Mouse (Mus musculus) embryonic facial prominence, embryonic 11.5 days (tissue): ENCODE measurements at regions not wholly inside any gene's neighbourhood (a gene's known extent, or its start where the extent isn't known, plus 50 kb on each side); places are given as distances from the start of the nearest gene placed in this dataset.
"Not testable (repeated sequence)": the region's sequence is repeated elsewhere in the genome, so short reads cannot be mapped to it uniquely, and the experiment has no call there.

ENCODE experiments used
- ATAC-seq: fragments of 200-750 bp; cut with Nextera tagmentation; replicated peaks from 2 replicates; pipeline ENCODE4 v1.8.0; 2017; ENCODE audit warnings: low read depth; ENCODE audit not compliant: insufficient number of reproducible peaks, low FRiP score, low TSS enrichment
- DNase-seq: peaks from one replicate; pipeline ENCODE4 v3.0.0-alpha.2; 2015; ENCODE audit warnings: low spot score
- H3K27ac ChIP-seq: fragments of 300-500 bp; sonication (generic); replicated peaks from 2 replicates; pipeline ENCODE4 v1.5.1; 2014; ENCODE audit warnings: mild to moderate bottlenecking, low read depth, low read length, control low read depth
- H3K27me3 ChIP-seq: fragments of 300-500 bp; sonication (generic); 2 replicates; pipeline ENCODE4 v1.6.1; 2014; ENCODE audit warnings: mild to moderate bottlenecking, low read length, moderate library complexity, mixed read lengths; ENCODE audit not compliant: control insufficient read depth, insufficient read depth
- H3K36me3 ChIP-seq: fragments of 300-500 bp; sonication (generic); replicated peaks from 2 replicates; pipeline ENCODE4 v1.6.1; 2014; ENCODE audit warnings: low read depth, mild to moderate bottlenecking, low read length, moderate library complexity, mixed read lengths; ENCODE audit not compliant: control insufficient read depth, insufficient read depth
- H3K4me1 ChIP-seq: fragments of 300-500 bp; sonication (generic); 2 replicates; pipeline ENCODE4 v1.6.1; 2014; ENCODE audit warnings: low read length, mixed read lengths; ENCODE audit not compliant: control insufficient read depth, insufficient read depth
- H3K4me2 ChIP-seq: fragments of 300-500 bp; sonication (generic); 2 replicates; pipeline ENCODE4 v1.6.1; 2014; ENCODE audit warnings: low read depth, mild to moderate bottlenecking, control low read depth, low read length, moderate library complexity
- H3K4me3 ChIP-seq: fragments of 300-500 bp; sonication (generic); 2 replicates; pipeline ENCODE4 v1.5.1; 2014; ENCODE audit warnings: low read depth, low read length, control low read depth
- H3K9ac ChIP-seq: fragments of 300-500 bp; sonication (generic); replicated peaks from 2 replicates; pipeline ENCODE4 v1.6.1; 2014; ENCODE audit warnings: mild to moderate bottlenecking, control low read depth, low read length
- H3K9me3 ChIP-seq: fragments of 300-500 bp; sonication (generic); replicated peaks from 2 replicates; pipeline ENCODE4 v1.6.1; 2016; ENCODE audit warnings: mild to moderate bottlenecking, low read length, inconsistent platforms, mixed read lengths; ENCODE audit not compliant: control insufficient read depth
- WGBS: fragments of 180-500 bp; shearing (Covaris S2); extraction: QIAGEN DNeasy Blood & Tissue Kit; methylation state at CpG from one replicate; pipeline ENCODE4 v1.1.7; 2014; 5-methylcytosine and 5-hydroxymethylcytosine counted together

DNA sequence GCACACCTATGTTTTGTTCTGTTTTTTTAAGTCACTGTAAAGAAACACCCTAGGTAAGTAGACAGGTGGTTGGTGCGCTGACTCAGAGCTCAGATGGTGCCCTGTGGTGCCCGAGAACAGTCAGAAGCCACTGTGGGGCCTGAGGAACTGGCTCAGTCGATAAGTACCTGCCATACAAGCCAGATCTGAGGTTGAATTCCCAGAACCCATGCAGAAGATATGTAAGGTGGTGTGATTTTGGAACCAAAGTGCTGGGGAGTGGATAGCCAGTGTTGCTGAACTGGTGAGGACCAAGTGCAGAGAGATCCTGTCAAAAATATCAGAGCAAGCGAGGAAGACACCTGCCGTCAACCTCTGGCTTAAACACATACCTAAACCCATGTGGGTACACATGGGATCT is 65.4 kb downstream of the Chst1 start:
- 79% methylated on average over 5 of the region's 5 CpGs for WGBS
- Histone ChIP-seq H3K4me3 (no peak overlapping the region), H3K27me3 (no peaks in the 10 kb centered on the region), H3K4me1 (no peaks in the 10 kb centered on the region), H3K4me2 (no peak overlapping the region), H3K9ac (no peak overlapping the region), H3K36me3 (no peaks in the 10 kb centered on the region), H3K9me3 (no peaks in the 10 kb centered on the region), H3K27ac (no peak overlapping the region)
- DNase-seq (no peak), ATAC-seq (no peak)

DNA sequence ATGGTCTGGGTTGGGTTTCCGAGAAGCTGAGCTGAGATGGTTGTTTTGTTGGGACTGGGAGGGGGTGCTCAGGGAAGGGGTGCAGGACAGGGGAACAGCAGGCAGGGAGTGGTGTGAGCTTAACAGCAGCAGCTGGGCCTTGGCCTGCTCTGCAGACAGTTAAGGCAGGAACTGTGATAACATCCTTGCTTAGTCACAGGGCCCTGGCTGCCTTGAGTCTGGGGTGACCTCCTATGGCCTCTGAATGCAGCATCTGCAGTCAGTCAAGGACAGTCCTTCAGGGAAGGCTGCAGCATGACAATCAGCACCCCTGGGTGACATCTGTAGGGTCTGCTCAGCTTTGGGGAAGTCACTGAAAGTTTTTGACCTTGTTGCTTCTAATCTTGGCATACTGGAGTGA is 67.7 kb downstream of the Chst1 start:
- Histone ChIP-seq H3K4me3 (no peak overlapping the region), H3K36me3 (no peaks in the 10 kb centered on the region), H3K9me3 (no peaks in the 10 kb centered on the region), H3K9ac (0 out of 2 replicates have a peak overlapping the region, but pooled peaks have one; percentile 9), H3K27ac (no peak overlapping the region), H3K4me2 (no peak overlapping the region), H3K27me3 (no peaks in the 10 kb centered on the region), H3K4me1 (no peaks in the 10 kb centered on the region)
- DNase-seq (no peak), ATAC-seq (no peak)
- 67% methylated on average over 1 of the region's 1 CpGs for WGBS

DNA sequence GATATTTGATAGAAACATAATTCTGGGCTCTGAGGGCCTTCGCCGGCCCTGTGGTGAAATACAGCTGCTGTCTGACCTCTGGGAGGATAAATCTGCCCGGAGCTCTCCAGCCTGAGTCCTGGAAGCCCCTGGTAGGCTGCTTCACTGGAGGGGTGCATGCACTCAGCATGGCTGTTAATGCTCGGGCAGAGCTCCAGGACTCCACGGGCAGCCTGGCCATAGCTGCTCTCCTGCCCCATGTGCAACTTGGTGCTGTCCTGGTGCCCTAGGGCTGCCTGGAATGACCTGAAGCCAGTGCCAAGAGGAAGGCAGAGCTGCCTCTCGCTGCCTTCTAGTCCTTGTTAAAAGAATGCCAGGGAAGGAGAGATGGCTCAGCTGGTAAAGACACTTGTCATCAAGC is 68.2 kb downstream of the Chst1 start:
- Histone ChIP-seq H3K27me3 (no peaks in the 10 kb centered on the region), H3K27ac (no peak overlapping the region), H3K36me3 (no peaks in the 10 kb centered on the region), H3K4me2 (no peak overlapping the region), H3K9me3 (no peaks in the 10 kb centered on the region), H3K4me1 (no peaks in the 10 kb centered on the region), H3K9ac (no peak overlapping the region), H3K4me3 (no peak overlapping the region)
- ATAC-seq: no peak
- no peak for DNase-seq
- WGBS: 66% methylated on average over 6 of the region's 6 CpGs

DNA sequence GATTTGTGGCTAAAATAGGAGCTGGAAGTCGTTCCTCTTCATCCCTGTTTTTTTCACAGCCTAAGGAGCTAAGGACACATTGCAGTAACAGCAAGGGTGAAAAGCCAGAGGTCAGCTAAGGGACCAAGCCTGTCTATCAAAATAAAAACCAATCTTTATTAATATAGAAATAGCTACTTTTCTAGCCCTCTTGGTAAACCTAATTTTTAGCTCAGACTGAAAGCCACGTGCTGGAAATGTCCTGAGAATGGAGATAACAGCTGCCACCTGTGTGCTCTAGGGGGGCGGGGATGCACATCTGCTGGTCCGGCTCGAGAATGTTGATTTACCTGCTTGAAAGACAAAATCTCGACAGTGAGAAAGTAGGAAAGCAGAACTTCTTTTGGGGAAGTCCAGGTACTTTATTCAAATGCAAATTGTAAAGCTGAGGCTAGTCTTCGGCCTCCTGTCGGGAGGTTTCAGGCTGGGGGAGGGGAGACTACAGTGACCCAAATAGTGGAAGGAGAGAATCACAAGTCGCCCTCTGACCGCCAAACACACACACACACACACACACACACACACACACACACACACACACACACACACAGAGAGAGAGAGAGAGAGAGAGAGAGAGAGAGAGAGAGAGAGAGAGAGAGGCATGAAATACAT is 70.0 kb downstream of the Chst1 start:
- not testable (repeated sequence) for H3K4me1 ChIP-seq, H3K9ac ChIP-seq, H3K9me3 ChIP-seq, ATAC-seq, H3K27me3 ChIP-seq, H3K4me3 ChIP-seq, DNase-seq, H3K27ac ChIP-seq, H3K36me3 ChIP-seq, H3K4me2 ChIP-seq
- 42% methylated on average over 9 of the region's 10 CpGs for WGBS

DNA sequence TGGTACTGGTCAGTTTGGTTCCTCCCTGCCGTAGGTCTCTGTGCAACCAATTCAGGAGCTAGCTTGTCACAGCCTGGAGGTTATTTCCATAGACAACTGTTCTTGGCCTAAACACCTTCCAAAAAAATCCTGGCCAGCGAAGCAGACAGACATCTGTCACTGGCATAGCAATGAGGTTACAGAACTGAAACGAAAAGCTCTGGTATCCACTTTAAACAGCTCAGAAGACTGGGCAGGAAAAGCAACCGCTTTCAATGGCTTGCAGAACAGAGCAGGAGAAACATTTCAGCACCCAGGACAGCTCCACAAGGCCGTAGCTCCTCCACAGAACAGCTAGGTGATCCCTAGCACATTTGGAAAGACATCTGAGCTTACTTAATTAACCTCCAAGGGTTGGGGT is 72.1 kb downstream of the Chst1 start:
- H3K4me3 ChIP-seq: no peak overlapping the region
- 36% methylated on average over 5 of the region's 5 CpGs for WGBS
- no peaks in the 10 kb centered on the region for H3K27me3 ChIP-seq
- ATAC-seq (no peak), DNase-seq (peak; percentile 89)
- H3K4me1 ChIP-seq: no peaks in the 10 kb centered on the region
- H3K9ac ChIP-seq: no peak overlapping the region
- H3K4me2 ChIP-seq: no peak overlapping the region
- H3K36me3 ChIP-seq: no peaks in the 10 kb centered on the region
- no peaks in the 10 kb centered on the region for H3K9me3 ChIP-seq
- no peak overlapping the region for H3K27ac ChIP-seq

DNA sequence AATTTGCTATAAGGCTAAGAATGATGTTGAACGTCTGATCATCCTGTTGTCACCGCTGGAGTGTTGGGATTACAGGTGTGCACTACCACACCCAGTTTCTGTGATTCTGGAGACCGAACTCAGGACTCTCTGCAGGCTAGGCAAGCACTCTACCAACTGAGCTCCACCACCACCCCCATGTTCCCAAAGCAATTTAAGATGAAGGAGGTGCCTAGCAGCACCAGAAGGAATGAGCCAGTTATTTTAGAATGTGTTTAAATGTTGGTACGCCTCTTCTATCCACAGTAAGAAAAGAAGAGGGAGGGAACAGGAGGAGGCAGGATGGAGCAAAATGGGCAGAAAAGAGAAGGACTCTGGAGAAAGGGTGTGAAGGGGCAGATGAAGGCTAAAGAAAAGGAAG is 72.6 kb downstream of the Chst1 start:
- Histone ChIP-seq H3K4me2 (no peak overlapping the region), H3K27me3 (no peaks in the 10 kb centered on the region), H3K36me3 (no peaks in the 10 kb centered on the region), H3K9me3 (no peaks in the 10 kb centered on the region), H3K4me1 (no peaks in the 10 kb centered on the region), H3K4me3 (no peak overlapping the region), H3K9ac (no peak overlapping the region), H3K27ac (no peak overlapping the region)
- DNase-seq (no peak), ATAC-seq (no peak)
- 69% methylated on average over 4 of the region's 4 CpGs for WGBS

DNA sequence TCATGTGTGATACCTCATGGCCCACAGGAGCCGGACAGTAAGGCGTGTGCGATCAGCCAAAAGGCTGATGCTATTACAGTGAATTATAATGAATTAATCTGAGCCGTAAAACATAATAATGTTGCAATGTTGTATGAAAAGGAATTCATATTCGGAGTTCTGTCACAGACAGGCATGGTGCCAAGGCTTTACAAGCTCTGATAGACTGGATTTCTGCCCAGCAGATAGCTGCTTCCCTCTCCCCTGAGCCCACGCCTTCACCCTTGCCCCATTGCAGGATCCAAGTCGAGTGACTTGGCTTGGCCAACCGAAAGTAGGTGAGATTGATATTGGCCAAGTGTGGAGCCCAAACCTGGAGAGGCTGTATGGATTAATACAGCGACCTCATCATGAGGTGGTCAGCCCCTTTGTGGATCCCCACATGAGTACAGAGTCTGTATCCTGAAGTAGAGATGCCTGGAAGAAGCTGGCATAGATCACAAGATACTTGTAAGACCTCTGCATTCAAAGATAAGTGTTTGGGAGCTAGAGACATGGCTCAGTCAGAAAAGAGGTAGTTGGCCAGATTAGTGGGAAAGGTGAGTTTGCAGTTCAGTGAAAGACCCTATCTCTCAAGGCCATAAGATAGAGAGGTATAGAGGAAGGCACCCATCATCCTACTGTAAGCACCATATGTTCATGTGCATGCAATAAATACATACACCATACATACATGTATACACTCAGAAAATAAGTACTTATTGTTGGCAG is 73.7 kb downstream of the Chst1 start:
- no peak overlapping the region for H3K27ac ChIP-seq
- 92% methylated on average over 9 of the region's 9 CpGs for WGBS
- H3K9me3 ChIP-seq: no peaks in the 10 kb centered on the region
- ATAC-seq (no peak), DNase-seq (no peak)
- no peaks in the 10 kb centered on the region for H3K36me3 ChIP-seq
- H3K4me1 ChIP-seq: no peaks in the 10 kb centered on the region
- H3K4me2 ChIP-seq: no peak overlapping the region
- H3K4me3 ChIP-seq: no peak overlapping the region
- no peak overlapping the region for H3K9ac ChIP-seq
- H3K27me3 ChIP-seq: no peaks in the 10 kb centered on the region

DNA sequence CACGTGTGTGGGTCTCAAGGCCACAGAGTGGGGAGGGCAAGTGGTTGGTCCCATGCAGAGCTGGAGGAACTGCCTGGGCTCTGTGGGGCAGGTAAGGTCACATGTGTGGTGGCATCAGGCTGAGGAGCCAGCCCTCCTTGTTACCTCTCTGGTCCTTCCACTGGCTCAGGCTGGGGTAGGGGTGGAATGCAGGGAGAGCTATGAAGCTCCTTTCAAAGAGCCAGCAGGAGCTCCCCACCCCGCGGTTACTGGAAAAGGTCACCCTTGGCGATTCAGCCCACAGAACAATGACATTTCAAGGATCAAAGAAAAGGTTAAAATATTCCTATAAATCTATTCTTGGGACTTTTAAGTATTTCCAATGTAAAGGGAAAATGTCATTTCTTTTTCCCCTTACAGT is 74.4 kb downstream of the Chst1 start:
- H3K4me1 ChIP-seq: no peaks in the 10 kb centered on the region
- no peak overlapping the region for H3K9ac ChIP-seq
- H3K4me2 ChIP-seq: no peak overlapping the region
- no peak overlapping the region for H3K4me3 ChIP-seq
- H3K36me3 ChIP-seq: no peaks in the 10 kb centered on the region
- H3K9me3 ChIP-seq: no peaks in the 10 kb centered on the region
- DNase-seq: no peak
- no peak for ATAC-seq
- WGBS: 12% methylated on average over 4 of the region's 4 CpGs
- no peaks in the 10 kb centered on the region for H3K27me3 ChIP-seq
- no peak overlapping the region for H3K27ac ChIP-seq
